Mouse (Mus musculus): Measurements from ENCODE around the gene Amfr. TPM values are rescaled to one million over a fixed set of nuclear protein-coding genes. Genes with fewer than 3 reads are reported as not detected.
A peak's percentile ranks its signal among the peaks of the same experiment; 100 is the strongest.
"Not testable (repeated sequence)": the region's sequence is repeated elsewhere in the genome, so short reads cannot be mapped to it uniquely, and the experiment has no call there.

The Amfr gene
- polyA plus RNA-seq (2015; fragmentation: Nextera tagmentation; extraction: Ambion mirVana): 43.3 and 45.5 TPM in 2 replicates

GRCm38 (mm10) chr8:94012013-94012951 lies at the start of gene Amfr:
Gene Amfr (minus strand): TSS chr8:94012842.
- ATAC-seq (replicated peaks; ENCODE audit: extremely low read depth, insufficient read depth, low FRiP score): peak; percentile 92
- peak within 1 kb of the TSS; percentile 99 for H3K9ac ChIP-seq (ENCODE audit: low read length)
- H3K4me3 ChIP-seq (ENCODE audit: low read length): peak within 1 kb of the TSS; percentile 99
- H3K4me1 ChIP-seq (ENCODE audit: control insufficient read depth, insufficient read depth, low read length): peaks cover 28% of the 10 kb centered on the region
- H3K27ac ChIP-seq (ENCODE audit: low read length): peak within 1 kb of the TSS; percentile 95
- no peaks in the 10 kb centered on the region for H3K27me3 ChIP-seq (ENCODE audit: control insufficient read depth, insufficient read depth, low read length)
- H3K4me2 ChIP-seq (ENCODE audit: low read depth, low read length): peak within 1 kb of the TSS; percentile 93
- no peaks in the 10 kb centered on the region for H3K9me3 ChIP-seq (replicated peaks; ENCODE audit: control insufficient read depth, low read length)
- H3K36me3 ChIP-seq (ENCODE audit: control insufficient read depth, insufficient read depth): no peaks in the 10 kb centered on the region
- under 1% methylated on average over 108 of the region's 130 CpGs for WGBS

GRCm38 (mm10) chr8:94057157-94057854 lies 44.7 kb upstream of the Amfr start:
- WGBS: 53% methylated on average over 6 of the region's 6 CpGs
- H3K36me3 ChIP-seq (ENCODE audit: control insufficient read depth, insufficient read depth): peaks cover 19% of the 10 kb centered on the region
- H3K27me3 ChIP-seq (ENCODE audit: control insufficient read depth, insufficient read depth, low read length): no peaks in the 10 kb centered on the region
- H3K4me2 ChIP-seq (ENCODE audit: low read depth, low read length): no peak overlapping the region
- H3K4me1 ChIP-seq (ENCODE audit: control insufficient read depth, insufficient read depth, low read length): no peaks in the 10 kb centered on the region
- no peak overlapping the region for H3K27ac ChIP-seq (ENCODE audit: low read length)
- no peak overlapping the region for H3K9ac ChIP-seq (ENCODE audit: low read length)
- no peak for ATAC-seq (replicated peaks; ENCODE audit: extremely low read depth, insufficient read depth, low FRiP score)
- H3K4me3 ChIP-seq (ENCODE audit: low read length): no peak overlapping the region
- H3K9me3 ChIP-seq (replicated peaks; ENCODE audit: control insufficient read depth, low read length): no peaks in the 10 kb centered on the region

GRCm38 (mm10) chr8:94052696-94053095 lies 40.1 kb upstream of the Amfr start:
- Histone ChIP-seq H3K4me3 (ENCODE audit: low read length) (no peak overlapping the region), H3K9me3 (replicated peaks; ENCODE audit: control insufficient read depth, low read length) (no peaks in the 10 kb centered on the region), H3K9ac (ENCODE audit: low read length) (no peak overlapping the region), H3K36me3 (ENCODE audit: control insufficient read depth, insufficient read depth) (peaks cover 16% of the 10 kb centered on the region; the same call in 1 of the 2 replicates), H3K4me2 (ENCODE audit: low read depth, low read length) (no peak overlapping the region), H3K27me3 (ENCODE audit: control insufficient read depth, insufficient read depth, low read length) (no peaks in the 10 kb centered on the region), H3K27ac (ENCODE audit: low read length) (no peak overlapping the region), H3K4me1 (ENCODE audit: control insufficient read depth, insufficient read depth, low read length) (no peaks in the 10 kb centered on the region)
- 70% methylated on average over 12 of the region's 12 CpGs for WGBS
- ATAC-seq (replicated peaks; ENCODE audit: extremely low read depth, insufficient read depth, low FRiP score): no peak

GRCm38 (mm10) chr8:94047845-94048244 lies 35.2 kb upstream of the Amfr start:
- H3K4me1 ChIP-seq (ENCODE audit: control insufficient read depth, insufficient read depth, low read length): no peaks in the 10 kb centered on the region
- 86% methylated on average over 2 of the region's 2 CpGs for WGBS

GRCm38 (mm10) chr8:94037806-94038205 lies 25.2 kb upstream of the Amfr start:
- Histone ChIP-seq H3K27me3 (ENCODE audit: control insufficient read depth, insufficient read depth, low read length) (no peaks in the 10 kb centered on the region), H3K9ac (ENCODE audit: low read length) (peak overlapping the region; percentile 85), H3K4me3 (ENCODE audit: low read length) (peak overlapping the region; percentile 96), H3K9me3 (replicated peaks; ENCODE audit: control insufficient read depth, low read length) (no peaks in the 10 kb centered on the region), H3K27ac (ENCODE audit: low read length) (no peak overlapping the region), H3K4me2 (ENCODE audit: low read depth, low read length) (peak overlapping the region; percentile 60), H3K36me3 (ENCODE audit: control insufficient read depth, insufficient read depth) (no peaks in the 10 kb centered on the region; the same call in 1 of the 2 replicates), H3K4me1 (ENCODE audit: control insufficient read depth, insufficient read depth, low read length) (peaks cover 19% of the 10 kb centered on the region)
- ATAC-seq (replicated peaks; ENCODE audit: extremely low read depth, insufficient read depth, low FRiP score): no peak
- WGBS: 8% methylated on average over 15 of the region's 15 CpGs

More at GRCm38 (mm10) chr8:94047845-94048244, 35.2 kb upstream of the Amfr start:
- H3K9ac ChIP-seq (ENCODE audit: low read length): no peak overlapping the region
- no peaks in the 10 kb centered on the region for H3K27me3 ChIP-seq (ENCODE audit: control insufficient read depth, insufficient read depth, low read length)
- H3K4me2 ChIP-seq (ENCODE audit: low read depth, low read length): no peak overlapping the region
- no peaks in the 10 kb centered on the region for H3K9me3 ChIP-seq (replicated peaks; ENCODE audit: control insufficient read depth, low read length)
- no peak overlapping the region for H3K27ac ChIP-seq (ENCODE audit: low read length)
- no peak for ATAC-seq (replicated peaks; ENCODE audit: extremely low read depth, insufficient read depth, low FRiP score)
- H3K4me3 ChIP-seq (ENCODE audit: low read length): no peak overlapping the region
- peaks cover 4% of the 10 kb centered on the region; the same call in 1 of the 2 replicates for H3K36me3 ChIP-seq (ENCODE audit: control insufficient read depth, insufficient read depth)

- H3K9me3 ChIP-seq (replicated peaks; ENCODE audit: control insufficient read depth, low read length): no peaks in the 10 kb centered on the region
- no peaks in the 10 kb centered on the region; the same call in 1 of the 2 replicates for H3K36me3 ChIP-seq (ENCODE audit: control insufficient read depth, insufficient read depth)
- under 1% methylated on average over 37 of the region's 41 CpGs for WGBS
- peak within 1 kb of the TSS; percentile 85 for H3K9ac ChIP-seq (ENCODE audit: low read length)
- H3K4me1 ChIP-seq (ENCODE audit: control insufficient read depth, insufficient read depth, low read length): peaks cover 22% of the 10 kb centered on the region
- no peaks in the 10 kb centered on the region for H3K27me3 ChIP-seq (ENCODE audit: control insufficient read depth, insufficient read depth, low read length)
- H3K4me2 ChIP-seq (ENCODE audit: low read depth, low read length): peak within 1 kb of the TSS; percentile 92
- H3K27ac ChIP-seq (ENCODE audit: low read length): peak within 1 kb of the TSS; percentile 84
- H3K4me3 ChIP-seq (ENCODE audit: low read length): peak within 1 kb of the TSS; percentile 96
- ATAC-seq (replicated peaks; ENCODE audit: extremely low read depth, insufficient read depth, low FRiP score): peak; percentile 99
Measured at GRCm38 (mm10) chr8:94036944-94037524, 24.4 kb upstream of the Amfr start, which contains the start of the genes Nudt21 and Ogfod1. Gene Nudt21 (minus strand): TSS chr8:94037031. Gene Ogfod1 (plus strand): TSS chr8:94037198.

GRCm38 (mm10) chr8:94036541-94036940 lies 23.9 kb upstream of the Amfr start:
- Histone ChIP-seq H3K4me3 (ENCODE audit: low read length) (peak overlapping the region; percentile 96), H3K4me1 (ENCODE audit: control insufficient read depth, insufficient read depth, low read length) (peaks cover 22% of the 10 kb centered on the region), H3K4me2 (ENCODE audit: low read depth, low read length) (peak overlapping the region; percentile 92), H3K9ac (ENCODE audit: low read length) (peak overlapping the region; percentile 84), H3K27ac (ENCODE audit: low read length) (peak overlapping the region; percentile 84)
- not testable (repeated sequence) for H3K9me3 ChIP-seq (replicated peaks; ENCODE audit: control insufficient read depth, low read length); H3K36me3 ChIP-seq (ENCODE audit: control insufficient read depth, insufficient read depth); H3K27me3 ChIP-seq (ENCODE audit: control insufficient read depth, insufficient read depth, low read length)
- WGBS: 0% methylated on average over 20 of the region's 32 CpGs
- peak; percentile 85 for ATAC-seq (replicated peaks; ENCODE audit: extremely low read depth, insufficient read depth, low FRiP score)

- ATAC-seq (replicated peaks; ENCODE audit: extremely low read depth, insufficient read depth, low FRiP score): no peak
- Histone ChIP-seq H3K27ac (ENCODE audit: low read length) (no peak overlapping the region), H3K9ac (ENCODE audit: low read length) (peak overlapping the region; percentile 54), H3K27me3 (ENCODE audit: control insufficient read depth, insufficient read depth, low read length) (no peaks in the 10 kb centered on the region), H3K4me1 (ENCODE audit: control insufficient read depth, insufficient read depth, low read length) (peaks cover 22% of the 10 kb centered on the region), H3K4me2 (ENCODE audit: low read depth, low read length) (peak overlapping the region; percentile 92), H3K4me3 (ENCODE audit: low read length) (peak overlapping the region; percentile 96), H3K9me3 (replicated peaks; ENCODE audit: control insufficient read depth, low read length) (no peaks in the 10 kb centered on the region), H3K36me3 (ENCODE audit: control insufficient read depth, insufficient read depth) (peaks cover 8% of the 10 kb centered on the region)
- WGBS: 46% methylated on average over 5 of the region's 5 CpGs
Measured at GRCm38 (mm10) chr8:94035200-94035599, 22.6 kb upstream of the Amfr start.

Data from heart, embryonic 16.5 days (tissue).